Mouse (Mus musculus): ENCODE measurements at regions not wholly inside any gene's neighbourhood (a gene's known extent, or its start where the extent isn't known, plus 50 kb on each side); places are given as distances from the start of the nearest gene placed in this dataset.

DNA sequence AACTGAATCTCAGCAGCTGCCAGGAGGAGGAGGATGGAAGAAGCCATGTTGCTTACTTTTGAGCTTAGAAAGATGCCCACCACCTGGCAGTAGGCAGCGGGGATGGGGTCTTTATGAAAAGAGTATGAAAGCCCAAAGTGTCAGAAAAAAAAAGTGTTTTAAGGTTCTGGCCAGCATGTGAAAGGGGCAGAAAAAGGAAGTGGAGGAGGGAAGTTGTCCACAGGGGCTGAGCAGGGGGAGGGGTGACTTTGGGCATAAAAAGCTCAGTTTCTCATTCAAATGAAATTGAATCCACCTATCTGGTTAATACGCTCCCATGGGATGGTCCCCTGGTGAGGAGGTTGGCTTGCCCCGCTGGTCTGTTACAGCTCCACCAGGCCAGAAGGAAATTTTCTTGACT lies 50.4 kb upstream of the L3mbtl4 start:
- no peak for DNase-seq (ENCODE audit: low spot score in 2 of 2)
